29 mouse cellular contexts compared by ENCODE assay signal in the genomic region with DNA sequence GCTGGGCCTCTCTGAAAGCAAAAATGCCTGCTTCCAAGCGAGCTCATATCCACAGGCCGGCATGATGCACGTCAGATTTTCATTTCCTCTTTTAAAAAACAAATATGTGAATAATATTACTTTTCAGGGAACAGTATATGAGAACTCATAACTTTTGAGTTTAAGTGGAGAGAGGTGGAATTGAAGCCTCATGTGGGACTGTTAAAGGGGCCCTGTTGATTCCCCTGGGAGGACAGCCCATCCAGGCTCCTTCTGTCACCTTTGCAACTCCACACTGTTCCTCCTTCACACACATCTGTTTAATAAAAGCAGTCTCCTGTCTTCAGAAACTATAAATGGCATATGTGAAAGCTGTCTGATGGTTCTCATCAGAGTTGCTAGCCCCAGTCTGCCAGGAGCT.
DNase-seq lines count a peak whose midpoint lies in the region; ATAC-seq lines count a peak whose summit lies in the region.
"Had no signal": no experiment of that assay in that cellular context is flagged by ENCODE, and none has a peak within 500 bp of the region (broad histone marks: within the 10 kb centered on the region; RNA-seq: fewer than 3 reads in every experiment).

No protein-coding gene starts in this region.

- H3K9ac ChIP-seq in limb, embryonic 13.5 days = no peak overlapping the region
- H3K9ac ChIP-seq in forebrain, embryonic 11.5 days (ENCODE audit: low read length) = no peak overlapping the region
- H3K9ac ChIP-seq: forebrain, postnatal 0 days; heart, embryonic 12.5 days; heart, embryonic 15.5 days; hindbrain, embryonic 14.5 days had no signal

- ATAC-seq in limb, embryonic 13.5 days (ENCODE audit: low FRiP score, low read depth) = peak; percentile 83
- no peak for ATAC-seq in forebrain, embryonic 11.5 days (replicated peaks; ENCODE audit: low FRiP score)
- ATAC-seq: CD4-positive, CD25-positive, alpha-beta regulatory T cell, adult 4 months; forebrain, embryonic 14.5 days; forebrain, postnatal 0 days; hindbrain, postnatal 0 days; inflammation-experienced regulatory T-cells, adult 6 months; intestine, embryonic 16.5 days had no signal

- no peak overlapping the region for H3K4me3 ChIP-seq in limb, embryonic 10.5 days
- no peak overlapping the region for H3K4me3 ChIP-seq in limb, embryonic 13.5 days
- H3K4me3 ChIP-seq in forebrain, embryonic 11.5 days (ENCODE audit: low read depth, low read length) = no peak overlapping the region
- H3K4me3 ChIP-seq: erythroblast, embryonic 14.5 days; forebrain, embryonic 10.5 days; heart, embryonic 12.5 days; heart, embryonic 15.5 days had no signal

- DNase-seq in forelimb bud, embryonic 11.5 days (ENCODE audit: low read depth, low spot score) = peak; percentile 48
- no peak for DNase-seq in limb, embryonic 10.5 days (ENCODE audit: low spot score)
- no peak for DNase-seq in right cerebral cortex, postnatal 10 days (ENCODE audit: low spot score in 2 of 2)
- no peak for DNase-seq in forebrain, embryonic 11.5 days (ENCODE audit: low spot score)
- DNase-seq in heart, adult 8-10 months (ENCODE audit: low spot score) = no peak
- DNase-seq: adrenal gland, adult 8-10 months; adrenal gland, postnatal 25 days; cerebellum, adult 11-12 months; cerebellum, adult 8-10 months; cerebellum, postnatal 10 days; cerebellum, postnatal 36 days; embryo, embryonic 11 days; forebrain, postnatal 0 days; gastrocnemius, postnatal 10 days; gastrocnemius, postnatal 36 days; heart, adult 11 months; heart, postnatal 10 days; heart, postnatal 36 days had no signal

- 87% methylated on average over 3 of the region's 3 CpGs for WGBS in limb, embryonic 10.5 days
- WGBS in limb, embryonic 13.5 days = 41% methylated on average over 3 of the region's 3 CpGs
- WGBS in forebrain, embryonic 11.5 days = 93% methylated on average over 3 of the region's 3 CpGs

- H3K27ac ChIP-seq in limb, embryonic 10.5 days = peak overlapping the region; percentile 53; the same call in 1 of the 2 replicates
- H3K27ac ChIP-seq in limb, embryonic 13.5 days = peak overlapping the region; percentile 65; the same call in 1 of the 2 replicates
- H3K27ac ChIP-seq in forebrain, embryonic 11.5 days (ENCODE audit: low read depth, low read length) = no peak overlapping the region
- H3K27ac ChIP-seq: forebrain, embryonic 10.5 days; heart, embryonic 15.5 days; hindbrain, embryonic 14.5 days; hindbrain, postnatal 0 days had no signal

- no peaks in the 10 kb centered on the region for H3K9me3 ChIP-seq in limb, embryonic 10.5 days (replicated peaks)
- no peaks in the 10 kb centered on the region for H3K9me3 ChIP-seq in limb, embryonic 13.5 days
- H3K9me3 ChIP-seq in forebrain, embryonic 11.5 days (ENCODE audit: control insufficient read depth, low read length) = no peaks in the 10 kb centered on the region
- H3K9me3 ChIP-seq: forebrain, embryonic 10.5 days; heart, embryonic 12.5 days; heart, embryonic 15.5 days had no signal

- H3K27me3 ChIP-seq in limb, embryonic 10.5 days (ENCODE audit: low read depth, poor library complexity, severe bottlenecking) = no peaks in the 10 kb centered on the region
- H3K27me3 ChIP-seq in limb, embryonic 13.5 days = no peaks in the 10 kb centered on the region
- H3K27me3 ChIP-seq in forebrain, embryonic 11.5 days (ENCODE audit: control insufficient read depth, insufficient read depth, low read length) = no peaks in the 10 kb centered on the region
- H3K27me3 ChIP-seq: heart, embryonic 12.5 days; heart, embryonic 15.5 days had no signal

- no peaks in the 10 kb centered on the region for H3K36me3 ChIP-seq in limb, embryonic 10.5 days
- no peaks in the 10 kb centered on the region for H3K36me3 ChIP-seq in limb, embryonic 13.5 days
- H3K36me3 ChIP-seq in forebrain, embryonic 11.5 days (ENCODE audit: control insufficient read depth, insufficient read depth, low read length) = no peaks in the 10 kb centered on the region
- H3K36me3 ChIP-seq: forebrain, embryonic 10.5 days; heart, embryonic 12.5 days; heart, embryonic 15.5 days had no signal

- no peak overlapping the region for H3K4me2 ChIP-seq in limb, embryonic 13.5 days (replicated peaks)
- no peak overlapping the region for H3K4me2 ChIP-seq in forebrain, embryonic 11.5 days (ENCODE audit: low read depth, low read length, severe bottlenecking)
- H3K4me2 ChIP-seq: heart, embryonic 12.5 days; heart, embryonic 15.5 days; hindbrain, embryonic 14.5 days had no signal

- peaks cover 44% of the 10 kb centered on the region for H3K4me1 ChIP-seq in limb, embryonic 10.5 days
- H3K4me1 ChIP-seq in limb, embryonic 13.5 days = peaks cover 50% of the 10 kb centered on the region
- no peaks in the 10 kb centered on the region for H3K4me1 ChIP-seq in forebrain, embryonic 11.5 days (replicated peaks; ENCODE audit: control insufficient read depth, insufficient read depth, low read length)
